Mouse (Mus musculus) ES-E14 (cell line): ENCODE data around the gene Tshz3.

Source experiments
- CHD2 ChIP-seq: IDR thresholded peaks from 2 replicates; pipeline ENCODE4 v1.6.1; 2014; ENCODE audit warnings: mild to moderate bottlenecking, low read depth, low read length, inconsistent platforms
- HCFC1 ChIP-seq: IDR thresholded peaks from 2 replicates; pipeline ENCODE4 v1.6.1; 2012; ENCODE audit warnings: low read length, inconsistent platforms, borderline replicate concordance; ENCODE audit not compliant: insufficient read depth
- MAFK ChIP-seq: IDR thresholded peaks from 2 replicates; pipeline ENCODE4 v1.6.1; 2014; ENCODE audit warnings: mild to moderate bottlenecking, low read depth, low read length, inconsistent platforms; ENCODE audit not compliant: insufficient read depth
- ZC3H11A ChIP-seq: IDR thresholded peaks from 2 replicates; pipeline ENCODE4 v1.6.1; 2012; ENCODE audit warnings: low read depth, mild to moderate bottlenecking, inconsistent platforms, low read length, borderline replicate concordance
- ZNF384 ChIP-seq: IDR thresholded peaks from 2 replicates; pipeline ENCODE4 v1.6.1; 2012; ENCODE audit warnings: low read depth, low read length, inconsistent platforms

DNA sequence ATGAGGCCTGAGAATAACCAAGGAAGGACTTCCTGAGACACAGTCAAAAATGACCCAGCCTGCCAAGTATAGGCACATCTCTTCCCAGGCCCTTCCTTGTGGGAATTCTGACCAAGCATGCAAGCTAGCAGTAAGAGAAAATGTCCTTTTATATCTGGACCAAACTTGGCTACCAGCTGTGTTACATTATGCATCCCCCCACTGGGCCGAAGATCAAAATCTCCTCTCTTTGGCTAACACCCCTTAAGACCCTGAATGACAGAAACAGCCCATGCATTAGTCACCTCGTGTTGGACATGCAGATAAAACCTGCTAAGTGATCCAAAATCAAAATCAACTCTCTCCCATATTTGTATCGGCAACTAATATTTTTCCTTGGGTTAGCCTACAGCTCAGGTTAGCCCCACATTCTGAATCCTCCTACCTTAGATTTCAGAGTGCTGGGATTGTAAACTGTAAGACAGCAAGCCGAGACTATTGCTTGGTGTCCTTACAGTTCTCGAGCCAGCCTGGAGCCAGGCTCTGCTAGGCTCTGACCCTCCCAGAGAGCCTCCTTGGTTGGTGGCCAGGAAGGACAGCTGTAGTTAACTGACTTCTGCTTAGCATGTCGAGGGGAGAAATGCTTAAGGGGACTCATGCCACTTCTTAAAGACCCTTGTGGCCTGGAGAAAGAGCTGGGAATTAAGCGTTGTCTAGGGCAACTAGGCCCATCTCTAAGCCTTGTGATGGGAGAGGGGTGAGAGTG is 8.7 kb upstream of the Tshz3 start:
- TF ChIP-seq CHD2 (no peak), ZNF384 (no peak), HCFC1 (no peak), ZC3H11A (no peak), MAFK (no peak)
